Mouse (Mus musculus): Measurements from ENCODE around the gene Il1a. TPM values are rescaled to one million over a fixed set of nuclear protein-coding genes. Genes with fewer than 3 reads are reported as not detected.
A peak's percentile ranks its signal among the peaks of the same experiment; 100 is the strongest.

Il1a gene
- polyA plus RNA-seq, 1 experiment from 2014 or later: 0.17 TPM

DNA sequence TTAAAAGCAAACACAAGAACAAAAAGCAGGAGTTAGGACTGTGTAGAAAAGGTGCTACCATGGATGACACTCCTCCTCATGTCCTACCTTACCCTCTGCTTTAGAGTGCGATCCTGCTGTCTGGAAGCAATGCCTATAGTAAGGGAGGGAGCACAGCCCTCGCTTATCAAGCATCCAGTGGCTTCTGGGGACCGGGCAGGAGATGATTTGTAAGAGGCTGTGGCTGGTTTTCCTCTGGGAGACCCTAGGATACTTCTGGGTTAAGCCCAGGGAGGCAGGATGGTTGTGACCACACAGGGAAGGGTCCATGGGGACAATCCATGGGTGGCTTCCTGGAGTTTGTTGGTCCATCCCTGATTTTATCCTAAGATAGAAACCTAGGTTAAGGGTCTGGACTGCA, 49.1 kb downstream of the Il1a start:
- H3K4me3 ChIP-seq (replicated peaks): no peak overlapping the region
- H3K9ac ChIP-seq: no peak overlapping the region
- ATAC-seq (replicated peaks; ENCODE audit: low FRiP score): no peak
- no peaks in the 10 kb centered on the region for H3K9me3 ChIP-seq (replicated peaks)
- no peaks in the 10 kb centered on the region for H3K36me3 ChIP-seq
- no peaks in the 10 kb centered on the region for H3K27me3 ChIP-seq
- 73% methylated on average over 3 of the region's 3 CpGs for WGBS
- no peak overlapping the region for H3K4me2 ChIP-seq
- H3K4me1 ChIP-seq: no peaks in the 10 kb centered on the region
- no peak overlapping the region for H3K27ac ChIP-seq

DNA sequence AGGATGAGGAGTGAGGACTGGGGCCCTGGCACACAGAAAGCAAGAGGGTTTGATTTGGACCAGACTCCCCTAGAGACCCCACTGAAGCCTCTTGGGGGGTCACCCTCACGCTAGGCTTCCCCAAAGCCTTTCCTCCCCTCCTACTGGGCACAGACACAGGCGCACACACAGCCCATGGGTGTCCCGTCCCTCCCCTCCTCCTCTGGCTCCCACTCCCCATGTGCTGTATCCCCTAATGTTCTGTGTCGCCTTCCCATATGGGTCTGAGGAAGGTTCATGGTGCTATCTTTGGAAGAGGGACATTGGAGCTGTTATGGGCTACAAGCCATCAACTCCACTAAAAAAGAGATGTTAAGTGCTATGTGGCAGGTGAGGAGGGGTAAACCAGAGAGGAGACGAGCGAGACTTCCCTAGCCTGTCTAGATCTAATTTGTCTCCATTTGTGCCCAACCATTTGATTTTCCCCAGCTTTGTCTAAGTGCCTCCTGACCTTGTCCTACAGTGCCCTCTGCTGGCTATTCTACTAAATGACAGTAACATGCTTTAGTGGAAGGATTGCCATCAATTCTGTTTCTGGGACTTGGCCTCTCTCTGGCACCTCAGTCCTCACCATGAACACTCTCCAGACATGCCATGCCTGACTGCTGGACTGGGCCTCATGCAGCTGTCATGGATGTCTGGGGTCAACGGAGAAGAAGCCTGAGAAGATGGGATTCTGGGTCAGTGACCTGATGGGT, 51.1 kb downstream of the Il1a start:
- H3K9ac ChIP-seq: no peak overlapping the region
- ATAC-seq (replicated peaks; ENCODE audit: low FRiP score): peak; percentile 66; the same call in 1 of the 2 replicates
- 39% methylated on average over 6 of the region's 7 CpGs for WGBS
- H3K4me1 ChIP-seq: no peaks in the 10 kb centered on the region
- no peaks in the 10 kb centered on the region for H3K9me3 ChIP-seq (replicated peaks)
- H3K36me3 ChIP-seq: no peaks in the 10 kb centered on the region
- H3K4me2 ChIP-seq: peak overlapping the region; percentile 17; the same call in 1 of the 2 replicates
- no peak overlapping the region for H3K27ac ChIP-seq
- no peaks in the 10 kb centered on the region for H3K27me3 ChIP-seq
- no peak overlapping the region for H3K4me3 ChIP-seq (replicated peaks)

DNA sequence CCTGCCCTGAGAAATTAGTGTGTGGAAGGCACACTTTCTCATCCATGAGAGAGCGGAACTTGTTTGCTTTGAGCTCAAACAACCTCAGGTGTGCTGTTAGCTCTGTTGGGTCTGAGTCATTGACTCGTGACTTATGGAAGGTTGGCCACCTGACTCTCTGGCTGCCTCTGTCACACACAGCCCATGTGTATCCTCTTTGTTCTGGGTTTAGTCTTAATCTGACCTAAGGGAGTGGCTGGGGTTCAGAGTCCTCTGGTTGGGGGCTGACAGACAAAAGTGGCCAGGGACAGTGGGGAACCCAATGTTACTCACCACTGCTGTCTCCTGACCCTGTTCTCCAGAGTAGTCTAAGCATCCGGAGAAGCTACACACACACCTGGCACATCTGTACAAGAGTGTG, 51.7 kb downstream of the Il1a start:
- no peaks in the 10 kb centered on the region for H3K27me3 ChIP-seq
- WGBS: 78% methylated on average over 3 of the region's 3 CpGs
- no peak overlapping the region for H3K9ac ChIP-seq
- H3K4me2 ChIP-seq: no peak overlapping the region
- no peak overlapping the region for H3K27ac ChIP-seq
- no peaks in the 10 kb centered on the region for H3K36me3 ChIP-seq
- ATAC-seq (replicated peaks; ENCODE audit: low FRiP score): no peak
- H3K9me3 ChIP-seq (replicated peaks): no peaks in the 10 kb centered on the region
- H3K4me1 ChIP-seq: no peaks in the 10 kb centered on the region
- H3K4me3 ChIP-seq (replicated peaks): no peak overlapping the region

DNA sequence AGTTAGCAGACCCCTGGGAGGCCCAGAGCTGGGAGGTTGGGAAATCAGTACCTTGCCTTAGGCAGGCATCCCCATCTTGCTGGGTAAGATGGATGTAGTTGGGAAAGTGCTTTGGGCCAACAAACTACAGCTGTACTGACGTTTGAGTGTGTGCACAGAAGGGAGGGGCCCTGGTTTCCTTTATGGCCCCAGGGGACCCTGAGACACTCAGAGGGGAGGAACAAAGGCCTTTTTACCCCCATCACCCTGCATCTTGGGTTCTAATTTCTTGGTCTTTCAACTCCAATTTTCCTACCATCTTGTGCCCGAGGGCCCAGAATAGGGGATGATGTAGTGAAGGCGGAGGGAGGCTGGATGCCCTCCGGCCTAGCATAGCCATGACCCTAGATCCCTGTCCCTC, 53.8 kb downstream of the Il1a start:
- no peaks in the 10 kb centered on the region for H3K9me3 ChIP-seq (replicated peaks)
- H3K36me3 ChIP-seq: no peaks in the 10 kb centered on the region
- no peak overlapping the region for H3K4me2 ChIP-seq
- H3K27ac ChIP-seq: no peak overlapping the region
- 68% methylated on average over 4 of the region's 4 CpGs for WGBS
- no peaks in the 10 kb centered on the region for H3K27me3 ChIP-seq
- H3K9ac ChIP-seq: no peak overlapping the region
- no peak overlapping the region for H3K4me3 ChIP-seq (replicated peaks)
- ATAC-seq (replicated peaks; ENCODE audit: low FRiP score): no peak
- H3K4me1 ChIP-seq: no peaks in the 10 kb centered on the region

DNA sequence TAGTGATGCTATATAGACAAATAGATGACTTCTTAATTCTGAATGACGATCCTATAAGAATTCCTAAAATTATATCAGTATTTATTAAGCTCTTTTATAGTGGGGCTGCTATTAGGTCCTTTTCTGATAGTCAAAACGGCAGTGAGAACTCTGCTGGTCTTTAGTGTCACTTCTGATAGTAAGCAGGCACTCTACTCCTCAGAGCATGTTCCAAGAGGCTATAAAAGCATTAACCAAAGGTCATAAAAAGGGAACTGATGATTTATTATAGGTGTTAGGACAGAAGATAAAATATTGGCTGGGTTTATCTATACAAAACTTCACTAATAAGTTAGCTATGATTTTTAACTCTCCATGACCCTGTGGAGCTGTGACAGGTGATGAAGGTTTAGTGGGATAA, 55.7 kb downstream of the Il1a start:
- Histone ChIP-seq H3K27me3 (no peaks in the 10 kb centered on the region), H3K27ac (no peak overlapping the region), H3K9ac (no peak overlapping the region), H3K4me2 (no peak overlapping the region), H3K4me3 (replicated peaks) (no peak overlapping the region), H3K9me3 (replicated peaks) (no peaks in the 10 kb centered on the region), H3K36me3 (no peaks in the 10 kb centered on the region), H3K4me1 (no peaks in the 10 kb centered on the region)
- 58% methylated on average over 2 of the region's 2 CpGs for WGBS
- no peak for ATAC-seq (replicated peaks; ENCODE audit: low FRiP score)

DNA sequence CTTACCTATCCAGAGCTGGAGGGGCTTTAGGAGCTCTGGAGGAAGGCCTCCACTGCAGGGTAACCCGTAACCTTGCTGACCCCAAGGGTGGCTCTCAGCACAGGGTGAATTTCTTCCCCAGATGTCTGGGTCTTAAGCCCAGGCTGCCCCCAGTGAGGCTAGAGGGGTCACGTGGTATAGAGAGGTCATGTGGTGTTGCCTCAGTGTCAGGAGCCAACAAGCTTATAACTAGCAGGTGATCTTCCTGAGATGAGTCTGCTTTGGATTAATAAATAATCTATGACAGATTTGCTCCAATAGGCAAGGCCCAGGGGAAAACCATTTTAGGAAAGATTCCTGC, 56.2 kb downstream of the Il1a start:
- no peaks in the 10 kb centered on the region for H3K9me3 ChIP-seq (replicated peaks)
- no peaks in the 10 kb centered on the region for H3K4me1 ChIP-seq
- H3K36me3 ChIP-seq: no peaks in the 10 kb centered on the region
- H3K9ac ChIP-seq: no peak overlapping the region
- H3K4me2 ChIP-seq: no peak overlapping the region
- WGBS: 71% methylated on average over 2 of the region's 2 CpGs
- no peak overlapping the region for H3K4me3 ChIP-seq (replicated peaks)
- no peak overlapping the region for H3K27ac ChIP-seq
- no peak for ATAC-seq (replicated peaks; ENCODE audit: low FRiP score)
- H3K27me3 ChIP-seq: no peaks in the 10 kb centered on the region

DNA sequence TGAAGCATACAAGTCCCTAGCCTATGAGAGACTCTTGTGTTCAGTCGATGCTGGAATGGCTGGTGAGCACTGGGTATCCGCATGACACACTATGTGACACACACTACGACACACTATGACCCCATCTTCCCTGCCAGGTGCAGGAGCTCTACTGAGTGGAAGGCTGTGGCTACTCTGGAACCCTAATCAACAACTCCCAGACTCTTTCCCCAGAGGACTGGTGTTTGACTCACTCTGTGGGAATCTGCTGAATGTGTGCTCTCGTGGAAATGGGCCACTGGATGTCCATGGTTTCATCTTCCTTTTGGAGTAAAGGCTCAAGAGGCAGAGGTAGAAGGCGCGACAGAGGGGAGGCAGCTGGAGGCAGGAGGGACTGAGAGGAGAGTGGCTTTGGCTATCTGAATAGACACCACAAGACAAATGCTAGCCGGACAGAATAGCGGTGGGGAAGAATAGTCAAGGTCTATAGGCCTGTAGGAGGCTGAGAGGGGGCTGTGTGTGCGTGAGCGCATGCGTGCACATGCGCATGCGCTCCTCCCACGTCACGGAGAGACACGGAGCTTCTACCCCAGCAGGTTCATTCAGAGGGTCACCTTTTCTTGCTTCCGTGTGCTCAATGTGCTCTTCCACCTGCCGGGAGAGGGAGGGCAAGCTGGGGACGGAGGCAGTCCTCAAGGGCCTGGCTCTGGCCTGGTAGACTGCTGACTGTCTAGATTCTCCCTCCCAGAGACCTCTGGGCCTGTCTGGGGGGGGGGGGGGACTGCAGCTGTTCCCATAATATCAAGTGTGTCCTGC, 56.7 kb downstream of the Il1a start:
- H3K27me3 ChIP-seq: no peaks in the 10 kb centered on the region
- no peaks in the 10 kb centered on the region for H3K36me3 ChIP-seq
- no peaks in the 10 kb centered on the region for H3K9me3 ChIP-seq (replicated peaks)
- H3K27ac ChIP-seq: no peak overlapping the region
- no peak overlapping the region for H3K4me2 ChIP-seq
- no peak for ATAC-seq (replicated peaks; ENCODE audit: low FRiP score)
- no peak overlapping the region for H3K9ac ChIP-seq
- H3K4me1 ChIP-seq: no peaks in the 10 kb centered on the region
- no peak overlapping the region for H3K4me3 ChIP-seq (replicated peaks)
- WGBS: 90% methylated on average over 19 of the region's 19 CpGs

Other genes with a start within 250 kb of the Il1a start
- gene Ttl, start 244.0 kb downstream of the Il1a start, polyA plus RNA-seq (2015; fragmentation: Nextera tagmentation; extraction: Ambion mirVana): 15.1 and 17.9 TPM in 2 replicates
- 33.1 and 36.1 TPM in 2 replicates for gene Polr1b, start 209.0 kb downstream of the Il1a start, polyA plus RNA-seq (2015; fragmentation: Nextera tagmentation; extraction: Ambion mirVana)
- 22.9 and 26.8 TPM in 2 replicates for gene Chchd5, start 180.3 kb downstream of the Il1a start, polyA plus RNA-seq (2015; fragmentation: Nextera tagmentation; extraction: Ambion mirVana)
- 28.1 and 30.2 TPM in 2 replicates for gene Slc20a1, start 111.2 kb downstream of the Il1a start, polyA plus RNA-seq (2015; fragmentation: Nextera tagmentation; extraction: Ambion mirVana)
- gene Ckap2l, start 12.8 kb downstream of the Il1a start, polyA plus RNA-seq (2015; fragmentation: Nextera tagmentation; extraction: Ambion mirVana): 46.4 and 49.5 TPM in 2 replicates
- gene Il1b, start 61.2 kb upstream of the Il1a start, polyA plus RNA-seq (2015; fragmentation: Nextera tagmentation; extraction: Ambion mirVana): not detected in 2 replicates
- gene F830045P16Rik, start 226.6 kb upstream of the Il1a start, polyA plus RNA-seq (2015; fragmentation: Nextera tagmentation; extraction: Ambion mirVana): 0.08 TPM in 1 of 2 replicates, not detected in the other